Mouse (Mus musculus): ENCODE results near the gene Scn3a. TPM values are rescaled to one million over a fixed set of nuclear protein-coding genes. Genes with fewer than 3 reads are reported as not detected.
"Not testable (repeated sequence)": the region's sequence is repeated elsewhere in the genome, so short reads cannot be mapped to it uniquely, and the experiment has no call there.

Scn3a gene
- polyA plus RNA-seq, 1 experiment from 2014 or later, result 47.7 TPM

GRCm38 (mm10) chr2:65481007-65481672 lies 86.3 kb downstream of the Scn3a start:
- no peak overlapping the region for H3K4me3 ChIP-seq
- no peak overlapping the region for H3K27ac ChIP-seq (replicated peaks)
- H3K4me1 ChIP-seq (replicated peaks), result no peaks in the 10 kb centered on the region
- ATAC-seq (ENCODE audit: low FRiP score, low read depth), result no peak
- WGBS, result 92% methylated on average over 4 of the region's 4 CpGs
- no peaks in the 10 kb centered on the region for H3K27me3 ChIP-seq
- H3K9me3 ChIP-seq, result no peaks in the 10 kb centered on the region
- no peak overlapping the region for H3K4me2 ChIP-seq
- no peak overlapping the region for H3K9ac ChIP-seq
- H3K36me3 ChIP-seq, result peaks cover 39% of the 10 kb centered on the region

GRCm38 (mm10) chr2:65471311-65471882 lies 96.0 kb downstream of the Scn3a start:
- no peaks in the 10 kb centered on the region for H3K9me3 ChIP-seq
- no peak overlapping the region for H3K9ac ChIP-seq
- no peaks in the 10 kb centered on the region for H3K27me3 ChIP-seq
- H3K4me1 ChIP-seq (replicated peaks), result no peaks in the 10 kb centered on the region
- 59% methylated on average over 11 of the region's 11 CpGs for WGBS
- H3K27ac ChIP-seq (replicated peaks), result peak overlapping the region; percentile 29
- peak overlapping the region; percentile 11; the same call in 1 of the 2 replicates for H3K4me2 ChIP-seq
- H3K4me3 ChIP-seq, result no peak overlapping the region
- H3K36me3 ChIP-seq, result peaks cover 39% of the 10 kb centered on the region
- ATAC-seq (ENCODE audit: low FRiP score, low read depth), result peak; percentile 59; the same call in 1 of the 2 replicates

- ATAC-seq (ENCODE audit: low FRiP score, low read depth), result no peak
These were observed 101.7 kb downstream of the Scn3a start for GRCm38 (mm10) chr2:65465694-65466093.

GRCm38 (mm10) chr2:65453763-65454162 lies 113.7 kb downstream of the Scn3a start:
- Histone ChIP-seq H3K4me2 (no peak overlapping the region), H3K27me3 (no peaks in the 10 kb centered on the region), H3K36me3 (peaks cover 3% of the 10 kb centered on the region; the same call in 1 of the 2 replicates), H3K4me3 (no peak overlapping the region), H3K27ac (replicated peaks) (no peak overlapping the region), H3K9ac (no peak overlapping the region), H3K4me1 (replicated peaks) (peaks cover 10% of the 10 kb centered on the region; the same call in 1 of the 2 replicates), H3K9me3 (no peaks in the 10 kb centered on the region)
- WGBS, result 96% methylated on average over 6 of the region's 6 CpGs
- no peak for ATAC-seq (ENCODE audit: low FRiP score, low read depth)

More at GRCm38 (mm10) chr2:65465694-65466093, 101.7 kb downstream of the Scn3a start:
- Histone ChIP-seq H3K27ac (replicated peaks) (no peak overlapping the region), H3K36me3 (peaks cover 55% of the 10 kb centered on the region), H3K4me3 (no peak overlapping the region), H3K27me3 (no peaks in the 10 kb centered on the region), H3K9ac (no peak overlapping the region), H3K4me2 (no peak overlapping the region), H3K4me1 (replicated peaks) (no peaks in the 10 kb centered on the region), H3K9me3 (no peaks in the 10 kb centered on the region)
- WGBS, result 93% methylated on average over 5 of the region's 5 CpGs

GRCm38 (mm10) chr2:65451401-65452078 lies 115.9 kb downstream of the Scn3a start:
- H3K4me2 ChIP-seq; H3K9me3 ChIP-seq; H3K4me1 ChIP-seq (replicated peaks); H3K9ac ChIP-seq; H3K27ac ChIP-seq (replicated peaks); ATAC-seq (ENCODE audit: low FRiP score, low read depth); H3K36me3 ChIP-seq; H3K27me3 ChIP-seq; H3K4me3 ChIP-seq: not testable (repeated sequence)
- 92% methylated on average over 14 of the region's 14 CpGs for WGBS

- 32% methylated on average over 2 of the region's 2 CpGs for WGBS
- peaks cover 10% of the 10 kb centered on the region; the same call in 1 of the 2 replicates for H3K4me1 ChIP-seq (replicated peaks)
- H3K9ac ChIP-seq, result no peak overlapping the region
- H3K4me2 ChIP-seq, result no peak overlapping the region
- H3K27me3 ChIP-seq, result no peaks in the 10 kb centered on the region
- no peak overlapping the region for H3K4me3 ChIP-seq
- ATAC-seq (ENCODE audit: low FRiP score, low read depth), result peak; percentile 81; the same call in 1 of the 2 replicates
- no peaks in the 10 kb centered on the region for H3K36me3 ChIP-seq
- peak overlapping the region; percentile 6; the same call in 1 of the 2 replicates for H3K27ac ChIP-seq (replicated peaks)
- no peaks in the 10 kb centered on the region for H3K9me3 ChIP-seq
These were observed 116.7 kb downstream of the Scn3a start for GRCm38 (mm10) chr2:65450449-65451360.

GRCm38 (mm10) chr2:65449126-65449828 lies 118.2 kb downstream of the Scn3a start:
- Histone ChIP-seq H3K9me3 (no peaks in the 10 kb centered on the region), H3K4me3 (no peak overlapping the region), H3K4me2 (no peak overlapping the region), H3K9ac (no peak overlapping the region), H3K36me3 (no peaks in the 10 kb centered on the region), H3K27me3 (no peaks in the 10 kb centered on the region), H3K27ac (replicated peaks) (no peak overlapping the region), H3K4me1 (replicated peaks) (peaks cover 10% of the 10 kb centered on the region; the same call in 1 of the 2 replicates)
- WGBS, result 92% methylated on average over 5 of the region's 5 CpGs
- no peak for ATAC-seq (ENCODE audit: low FRiP score, low read depth)

GRCm38 (mm10) chr2:65443082-65443481 lies 124.3 kb downstream of the Scn3a start:
- H3K4me2 ChIP-seq, result no peak overlapping the region
- no peak for ATAC-seq (ENCODE audit: low FRiP score, low read depth)

GRCm38 (mm10) chr2:65441566-65441965 lies 125.9 kb downstream of the Scn3a start:
- H3K27me3 ChIP-seq, result no peaks in the 10 kb centered on the region
- no peaks in the 10 kb centered on the region for H3K9me3 ChIP-seq
- no peak overlapping the region for H3K4me3 ChIP-seq
- H3K36me3 ChIP-seq, result no peaks in the 10 kb centered on the region
- no peak for ATAC-seq (ENCODE audit: low FRiP score, low read depth)
- 0 out of 2 replicates have a peak, but pooled peaks cover 9% of the 10 kb centered on the region for H3K4me1 ChIP-seq (replicated peaks)
- H3K9ac ChIP-seq, result no peak overlapping the region
- H3K27ac ChIP-seq (replicated peaks), result no peak overlapping the region; the same call in 1 of the 2 replicates
- no peak overlapping the region for H3K4me2 ChIP-seq
- 37% methylated on average over 5 of the region's 5 CpGs for WGBS

More at GRCm38 (mm10) chr2:65443082-65443481, 124.3 kb downstream of the Scn3a start:
- H3K4me3 ChIP-seq, result no peak overlapping the region
- no peaks in the 10 kb centered on the region for H3K9me3 ChIP-seq
- WGBS, result 85% methylated on average over 4 of the region's 4 CpGs
- H3K9ac ChIP-seq, result no peak overlapping the region
- H3K27ac ChIP-seq (replicated peaks), result no peak overlapping the region
- H3K27me3 ChIP-seq, result no peaks in the 10 kb centered on the region
- 0 out of 2 replicates have a peak, but pooled peaks cover 9% of the 10 kb centered on the region for H3K4me1 ChIP-seq (replicated peaks)
- H3K36me3 ChIP-seq, result no peaks in the 10 kb centered on the region

GRCm38 (mm10) chr2:65441110-65441509 lies 126.3 kb downstream of the Scn3a start:
- Histone ChIP-seq H3K4me2 (no peak overlapping the region), H3K4me1 (replicated peaks) (0 out of 2 replicates have a peak, but pooled peaks cover 9% of the 10 kb centered on the region), H3K27ac (replicated peaks) (peak overlapping the region; percentile 48; the same call in 1 of the 2 replicates), H3K36me3 (no peaks in the 10 kb centered on the region), H3K4me3 (no peak overlapping the region), H3K27me3 (no peaks in the 10 kb centered on the region), H3K9me3 (no peaks in the 10 kb centered on the region), H3K9ac (no peak overlapping the region)
- ATAC-seq (ENCODE audit: low FRiP score, low read depth), result no peak
- 56% methylated on average over 6 of the region's 6 CpGs for WGBS

GRCm38 (mm10) chr2:65436917-65437316 lies 130.5 kb downstream of the Scn3a start:
- no peak for ATAC-seq (ENCODE audit: low FRiP score, low read depth)
- no peak overlapping the region for H3K4me2 ChIP-seq
- no peak overlapping the region for H3K9ac ChIP-seq
- H3K27me3 ChIP-seq, result no peaks in the 10 kb centered on the region
- WGBS, result 79% methylated on average over 1 of the region's 1 CpGs
- H3K36me3 ChIP-seq, result no peaks in the 10 kb centered on the region
- 0 out of 2 replicates have a peak, but pooled peaks cover 8% of the 10 kb centered on the region for H3K4me1 ChIP-seq (replicated peaks)
- no peaks in the 10 kb centered on the region for H3K9me3 ChIP-seq
- no peak overlapping the region for H3K27ac ChIP-seq (replicated peaks)
- no peak overlapping the region for H3K4me3 ChIP-seq

Measured in hindbrain, embryonic 15.5 days (tissue).